Mouse (Mus musculus) lung, embryonic 16.5 days (tissue): ENCODE measurements at regions not wholly inside any gene's neighbourhood (a gene's known extent, or its start where the extent isn't known, plus 50 kb on each side); places are given as distances from the start of the nearest gene placed in this dataset.
"Not testable (repeated sequence)": the region's sequence is repeated elsewhere in the genome, so short reads cannot be mapped to it uniquely, and the experiment has no call there.

Source experiments
- ATAC-seq: fragments of 200-750 bp; cut with Nextera tagmentation; 2 replicates; pipeline ENCODE4 v1.8.0; 2017; ENCODE audit warnings: low read depth, mild to moderate bottlenecking, moderate library complexity
- H3K27ac ChIP-seq: fragments of 300-500 bp; sonication (generic); 2 replicates; pipeline ENCODE4 v1.5.1; 2014; ENCODE audit warnings: mild to moderate bottlenecking, control low read depth, low read length
- H3K27me3 ChIP-seq: fragments of 300-500 bp; sonication (generic); 2 replicates; pipeline ENCODE4 v1.6.1; 2014; ENCODE audit warnings: low read depth, low read length, mixed read lengths; ENCODE audit not compliant: control insufficient read depth, insufficient read depth
- H3K36me3 ChIP-seq: fragments of 300-500 bp; sonication (generic); 2 replicates; pipeline ENCODE4 v1.6.1; 2014; ENCODE audit warnings: low read length; ENCODE audit not compliant: control insufficient read depth, insufficient read depth
- H3K4me1 ChIP-seq: fragments of 300-500 bp; sonication (generic); replicated peaks from 2 replicates; pipeline ENCODE4 v1.6.1; 2014; ENCODE audit warnings: low read length, mixed read lengths; ENCODE audit not compliant: control insufficient read depth, insufficient read depth
- H3K4me2 ChIP-seq: fragments of 300-500 bp; sonication (generic); 2 replicates; pipeline ENCODE4 v1.6.1; 2014; ENCODE audit warnings: low read depth, low read length, control low read depth
- H3K4me3 ChIP-seq: fragments of 300-500 bp; sonication (generic); 2 replicates; pipeline ENCODE4 v1.5.1; 2014; ENCODE audit warnings: mild to moderate bottlenecking, low read length, control low read depth
- H3K9ac ChIP-seq: fragments of 300-500 bp; sonication (generic); 2 replicates; pipeline ENCODE4 v1.6.1; 2014; ENCODE audit warnings: low read length, control low read depth
- H3K9me3 ChIP-seq: fragments of 300-500 bp; sonication (generic); 2 replicates; pipeline ENCODE4 v1.6.1; 2016; ENCODE audit warnings: low read length; ENCODE audit not compliant: control insufficient read depth
- WGBS: fragments of 180-500 bp; shearing (Covaris S2); extraction: QIAGEN DNeasy Blood & Tissue Kit; methylation state at CpG from one replicate; pipeline ENCODE4 v1.1.7; 2014; 5-methylcytosine and 5-hydroxymethylcytosine counted together

DNA sequence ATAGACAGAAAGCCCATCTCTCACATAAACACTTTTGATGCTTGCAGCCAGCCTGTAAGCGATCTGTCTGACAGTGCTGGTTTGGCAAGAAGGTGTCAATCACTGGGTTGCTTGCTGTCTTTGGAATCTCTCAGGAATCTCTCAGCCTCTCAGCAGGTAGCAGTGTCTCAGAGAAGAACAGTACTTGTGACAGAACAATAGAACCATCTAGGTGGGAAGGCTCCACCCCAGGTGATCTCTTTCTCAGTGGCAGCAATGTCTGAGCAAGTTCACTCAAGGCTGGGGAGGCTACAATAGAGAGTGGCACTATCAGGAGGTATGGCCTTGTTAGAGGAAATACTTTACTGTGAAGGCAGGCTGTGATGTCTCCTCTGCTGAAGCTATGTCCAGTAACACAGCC is 181.5 kb upstream of the Nrxn1 start:
- WGBS, result 81% methylated on average over 1 of the region's 1 CpGs
- no peak for ATAC-seq

DNA sequence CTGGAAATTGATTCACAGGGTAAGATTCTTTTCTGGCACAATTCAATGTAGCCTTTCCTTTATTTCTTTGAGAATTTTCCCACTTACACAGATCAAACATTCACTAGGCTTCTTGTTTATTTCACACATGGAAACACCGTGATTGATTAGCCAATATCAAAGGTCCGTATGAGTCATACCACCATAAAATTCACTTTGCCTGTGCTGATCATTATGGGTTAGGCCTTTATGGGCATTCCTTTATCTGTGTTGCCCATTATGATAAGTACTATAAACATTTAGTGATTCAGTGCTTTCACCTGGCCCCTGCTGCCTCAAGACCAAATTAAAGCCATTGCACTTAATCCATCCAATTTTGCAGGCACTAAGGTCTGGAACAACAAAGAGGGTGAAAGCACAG is 145.8 kb upstream of the Nrxn1 start:
- no peaks in the 10 kb centered on the region for H3K9me3 ChIP-seq

More for the DNA sequence above, 181.5 kb upstream of the Nrxn1 start:
- Histone ChIP-seq H3K4me2 (no peak overlapping the region), H3K4me3 (no peak overlapping the region), H3K9me3 (no peaks in the 10 kb centered on the region), H3K9ac (no peak overlapping the region), H3K4me1 (no peaks in the 10 kb centered on the region), H3K36me3 (no peaks in the 10 kb centered on the region), H3K27me3 (no peaks in the 10 kb centered on the region), H3K27ac (no peak overlapping the region)

DNA sequence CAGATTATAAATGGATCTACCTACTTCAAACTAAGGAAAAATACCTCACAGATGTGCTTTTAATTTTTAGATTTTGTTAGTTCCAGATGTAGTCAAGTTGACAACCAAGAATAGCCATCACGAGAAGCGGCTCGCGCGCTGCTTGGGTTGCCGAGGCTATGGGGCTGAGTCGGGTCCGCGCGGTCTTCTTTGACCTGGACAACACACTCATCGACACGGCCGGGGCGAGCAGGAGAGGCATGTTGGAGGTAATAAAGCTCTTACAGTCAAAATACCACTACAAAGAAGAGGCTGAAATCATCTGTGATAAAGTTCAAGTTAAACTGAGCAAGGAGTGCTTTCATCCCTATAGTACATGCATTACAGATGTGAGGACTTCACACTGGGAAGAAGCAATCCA is 143.8 kb upstream of the Nrxn1 start:
- not testable (repeated sequence) for H3K4me1 ChIP-seq, H3K4me3 ChIP-seq, H3K4me2 ChIP-seq, H3K36me3 ChIP-seq, H3K27ac ChIP-seq, H3K9ac ChIP-seq, ATAC-seq, H3K27me3 ChIP-seq, H3K9me3 ChIP-seq
- WGBS, result 96% methylated on average over 14 of the region's 14 CpGs

More for the DNA sequence above, 145.8 kb upstream of the Nrxn1 start:
- no peaks in the 10 kb centered on the region for H3K36me3 ChIP-seq
- H3K9ac ChIP-seq, result no peak overlapping the region
- H3K27ac ChIP-seq, result no peak overlapping the region
- 74% methylated on average over 2 of the region's 2 CpGs for WGBS
- no peaks in the 10 kb centered on the region for H3K27me3 ChIP-seq
- H3K4me1 ChIP-seq, result no peaks in the 10 kb centered on the region
- H3K4me3 ChIP-seq, result no peak overlapping the region
- no peak overlapping the region for H3K4me2 ChIP-seq
- ATAC-seq, result no peak

DNA sequence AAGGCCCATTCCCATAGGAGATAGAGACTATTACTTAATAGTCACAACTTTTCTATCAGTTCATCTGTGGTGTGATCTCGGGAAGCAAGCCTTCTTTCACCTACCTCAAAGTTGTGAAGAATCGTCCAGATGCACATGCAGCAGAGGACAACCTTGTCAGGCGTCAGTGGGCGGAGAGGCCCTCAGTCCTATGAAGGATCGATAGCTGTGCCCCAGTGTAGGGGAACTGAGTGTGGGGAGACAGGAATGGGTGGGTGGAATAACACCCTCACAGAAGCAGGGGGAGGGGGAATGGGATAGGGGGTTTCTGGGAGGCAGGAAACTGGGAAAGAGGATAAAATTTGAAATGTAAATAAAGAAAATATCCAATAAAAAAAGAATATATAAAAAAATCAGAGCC is 133.5 kb upstream of the Nrxn1 start:
- Histone ChIP-seq H3K4me3 (no peak overlapping the region), H3K27ac (no peak overlapping the region), H3K27me3 (no peaks in the 10 kb centered on the region), H3K4me1 (no peaks in the 10 kb centered on the region), H3K36me3 (no peaks in the 10 kb centered on the region), H3K9me3 (no peaks in the 10 kb centered on the region), H3K9ac (no peak overlapping the region), H3K4me2 (no peak overlapping the region)
- no peak for ATAC-seq
- 67% methylated on average over 5 of the region's 5 CpGs for WGBS

DNA sequence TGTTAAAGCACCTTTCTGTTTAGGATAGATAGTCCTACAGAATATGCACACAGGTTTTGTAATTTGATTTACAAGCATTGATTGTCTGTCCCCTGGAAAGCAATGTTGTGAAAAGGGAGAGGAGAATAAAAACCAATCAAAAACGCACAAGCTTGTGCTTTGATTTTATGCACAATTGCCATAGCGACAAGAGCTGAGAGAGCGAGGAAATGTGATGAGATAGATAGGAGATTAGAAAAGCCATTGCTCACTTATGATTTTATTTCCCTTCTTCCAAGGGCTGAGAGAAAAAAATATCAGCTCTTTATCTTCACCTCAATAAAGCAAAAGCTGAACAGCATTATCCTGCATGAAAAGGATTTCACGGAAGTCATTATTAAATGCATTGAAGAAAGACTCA is 133.0 kb upstream of the Nrxn1 start:
- Histone ChIP-seq H3K9me3 (no peaks in the 10 kb centered on the region), H3K4me3 (no peak overlapping the region), H3K36me3 (no peaks in the 10 kb centered on the region), H3K4me1 (no peaks in the 10 kb centered on the region), H3K27ac (no peak overlapping the region), H3K27me3 (no peaks in the 10 kb centered on the region), H3K4me2 (no peak overlapping the region), H3K9ac (no peak overlapping the region)
- 77% methylated on average over 4 of the region's 4 CpGs for WGBS
- no peak for ATAC-seq

DNA sequence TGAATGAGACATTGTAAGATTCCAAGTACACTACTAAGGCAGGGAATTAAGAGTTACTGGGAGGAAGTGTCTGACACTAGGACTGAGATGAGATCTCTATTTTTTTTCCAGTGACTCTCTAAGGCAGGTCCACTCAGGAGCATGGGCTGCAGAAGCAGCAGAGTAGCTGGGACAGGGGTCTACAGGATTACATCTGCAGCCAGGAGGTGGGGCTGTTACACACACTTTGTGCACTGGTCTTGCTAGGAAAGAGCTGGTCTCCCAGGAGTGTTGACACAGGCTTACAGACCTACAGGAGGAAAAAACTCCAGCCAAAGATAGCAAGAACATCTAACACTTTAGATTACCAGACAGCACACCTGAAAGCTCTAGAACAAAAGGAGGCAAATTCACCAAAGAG is 123.6 kb upstream of the Nrxn1 start:
- no peak overlapping the region for H3K27ac ChIP-seq
- no peak for ATAC-seq
- no peaks in the 10 kb centered on the region for H3K4me1 ChIP-seq
- no peaks in the 10 kb centered on the region for H3K9me3 ChIP-seq
- H3K27me3 ChIP-seq, result no peaks in the 10 kb centered on the region
- no peak overlapping the region for H3K4me2 ChIP-seq
- H3K4me3 ChIP-seq, result no peak overlapping the region
- H3K36me3 ChIP-seq, result no peaks in the 10 kb centered on the region
- no peak overlapping the region for H3K9ac ChIP-seq

DNA sequence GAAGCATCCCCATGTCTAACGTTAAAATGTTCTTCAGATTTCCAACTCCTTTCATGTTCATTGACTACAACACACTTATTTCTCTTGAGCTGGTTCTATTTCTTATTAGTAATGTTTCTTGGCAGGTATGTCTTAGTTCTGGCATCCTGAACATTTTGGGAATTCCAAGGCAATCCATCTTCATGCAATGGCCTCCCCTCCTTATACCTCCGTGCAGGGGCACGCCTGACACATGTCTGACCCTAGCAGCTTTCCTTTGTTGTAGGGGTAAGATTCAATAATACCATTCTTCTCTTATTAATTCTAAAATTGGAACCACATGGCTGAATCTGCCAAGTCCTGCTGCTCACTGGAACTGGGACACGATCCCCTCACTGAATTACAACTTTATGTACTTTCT is 89.7 kb upstream of the Nrxn1 start:
- ATAC-seq, result no peak

DNA sequence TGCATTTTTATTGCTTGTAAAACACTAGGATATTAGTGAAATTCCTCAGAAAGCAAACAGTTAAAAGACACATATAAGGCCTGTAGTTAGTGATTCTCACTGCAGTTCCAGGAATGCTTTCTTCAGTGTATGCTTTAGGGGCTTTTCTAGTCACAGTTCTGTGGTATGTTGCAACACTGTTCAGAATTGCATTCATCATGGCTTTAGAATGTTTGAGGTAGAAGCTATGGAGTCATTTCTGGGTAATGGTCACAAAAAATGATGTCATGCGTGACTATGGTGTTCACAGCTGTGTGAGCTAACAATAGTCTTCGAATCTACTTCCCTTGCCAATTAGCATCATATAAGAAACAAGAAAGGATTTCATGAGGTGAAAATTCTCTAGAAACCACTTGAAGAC is 69.0 kb upstream of the Nrxn1 start:
- Histone ChIP-seq H3K9me3 (no peaks in the 10 kb centered on the region), H3K4me1 (no peaks in the 10 kb centered on the region), H3K27ac (no peak overlapping the region), H3K9ac (no peak overlapping the region), H3K36me3 (no peaks in the 10 kb centered on the region), H3K4me2 (no peak overlapping the region), H3K27me3 (no peaks in the 10 kb centered on the region), H3K4me3 (no peak overlapping the region)
- ATAC-seq, result no peak
- whole genome bisulfite sequencing, result 76% methylated on average over 2 of the region's 2 CpGs

More for the DNA sequence above, 89.7 kb upstream of the Nrxn1 start:
- H3K9me3 ChIP-seq, result no peaks in the 10 kb centered on the region
- WGBS, result 83% methylated on average over 4 of the region's 4 CpGs
- no peak overlapping the region for H3K9ac ChIP-seq
- no peaks in the 10 kb centered on the region for H3K4me1 ChIP-seq
- H3K27ac ChIP-seq, result no peak overlapping the region
- no peaks in the 10 kb centered on the region for H3K36me3 ChIP-seq
- H3K27me3 ChIP-seq, result no peaks in the 10 kb centered on the region
- H3K4me2 ChIP-seq, result no peak overlapping the region
- no peak overlapping the region for H3K4me3 ChIP-seq
